Mouse (Mus musculus) thymus, adult 2 months (tissue): ENCODE data around the gene Selenoh.

ENCODE experiments used
- CTCF ChIP-seq: fragments of 200-500 bp; IDR thresholded peaks from 2 replicates; pipeline ENCODE4 v1.5.1; 2012; ENCODE audit warnings: mild to moderate bottlenecking, control low read depth, low read length, moderate library complexity, borderline replicate concordance; ENCODE audit not compliant: control insufficient read depth, poor library complexity, insufficient read depth; ENCODE audit errors: extremely low read depth
- POLR2A ChIP-seq: fragments of 200-500 bp; IDR thresholded peaks from 2 replicates; pipeline ENCODE4 v1.6.1; 2012; ENCODE audit warnings: mild to moderate bottlenecking, low read length, control low read depth, moderate library complexity; ENCODE audit not compliant: control insufficient read depth, poor library complexity, insufficient read depth; ENCODE audit errors: extremely low read depth

DNA sequence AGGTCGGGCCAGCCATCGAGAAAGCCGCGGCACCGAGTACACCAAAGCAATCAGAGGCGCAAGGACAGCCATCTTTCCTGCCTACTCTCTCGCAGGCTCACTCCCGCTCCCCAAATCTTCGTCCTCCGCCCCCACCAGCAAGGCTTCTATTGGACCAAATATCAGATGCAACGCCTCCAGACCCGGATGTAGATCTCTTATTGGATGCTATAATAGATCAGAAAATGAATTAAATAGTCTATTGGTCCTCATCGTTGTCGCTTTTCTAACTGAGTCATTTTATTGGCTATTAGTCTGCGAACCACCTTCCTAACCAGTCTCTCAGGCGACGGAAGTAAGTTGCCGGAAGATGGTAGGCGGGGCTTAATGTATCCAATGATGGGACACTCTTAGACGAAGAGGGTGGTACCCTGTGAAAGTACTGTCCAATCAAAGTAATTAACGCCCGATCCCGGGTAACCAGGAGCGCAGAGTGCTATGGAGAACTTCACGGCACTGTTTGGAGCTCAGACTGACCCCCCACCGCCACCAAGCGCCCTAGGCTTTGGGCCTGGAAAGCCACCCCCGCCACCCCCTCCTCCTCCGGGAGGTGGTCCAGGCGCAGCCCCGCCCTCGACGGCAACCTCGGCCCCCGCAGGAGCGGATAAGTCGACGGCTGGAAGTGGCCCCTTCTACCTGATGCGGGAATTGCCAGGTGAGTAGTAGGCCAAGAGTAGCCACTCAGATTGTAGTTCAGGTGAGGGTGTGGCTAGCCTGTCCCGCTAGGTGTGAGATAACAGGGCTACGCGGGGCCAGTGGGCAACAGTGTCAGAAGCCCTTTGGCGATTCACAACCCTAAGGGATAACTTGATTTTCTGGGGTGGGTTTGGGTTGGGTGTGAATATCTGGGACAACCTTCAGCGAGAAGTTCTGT lies 7.7 kb upstream of the Selenoh start, which contains the start of the genes Gm28635 and Med19:
- TF ChIP-seq POLR2A: no peak
- 0 out of 2 replicates have a peak, but pooled peaks have one; percentile 4 for TF ChIP-seq CTCF
